Mouse (Mus musculus) Patski (cell line): ENCODE data around the gene Aldob. TPM values are rescaled to one million over a fixed set of nuclear protein-coding genes. Genes with fewer than 3 reads are reported as not detected.

Source experiments
- ATAC-seq: fragments of 100-300 bp; one replicate; pipeline ENCODE4 v1.8.0; 2021
- CTCF ChIA-PET: fragments of 350-600 bp; sonication (Branson Sonifier 250); formaldehyde crosslinking; loops from one replicate; lab custom pipeline; 2022; ENCODE audit warnings: inconsistent platforms; lab: Charles Lee
- POLR2A ChIA-PET: fragments of 350-600 bp; sonication (Branson Sonifier 250); formaldehyde crosslinking; loops from one replicate; lab custom pipeline; 2022; ENCODE audit warnings: antibody characterized with exemption, inconsistent platforms; lab: Charles Lee
- DNase-seq: peaks from one replicate; pipeline ENCODE4 v3.0.0-alpha.2; 2011; ENCODE audit warnings: low read depth, low spot score
- H3K27me3 ChIP-seq: fragments of 371-371 bp; one replicate; pipeline ENCODE4 v1.5.1; 2021
- CTCF ChIP-seq: fragments of 100-300 bp; IDR thresholded peaks from one replicate; pipeline ENCODE4 v1.5.1; 2021
- in situ Hi-C: fragments of 300-500 bp; cut with MboI; formaldehyde crosslinking; loops from 3 replicates; pipeline ENCODE4 v1.11.1; 2018; ENCODE audit warnings: low pct_unique_long_range_greater_than_20kb, mixed read lengths
- polyA plus RNA-seq: library from polyadenylated mRNA; unstranded; gene quantifications from one replicate; pipeline ENCODE4 v1.2.3, GENCODE M21; 2021

Aldob gene
- polyA plus RNA-seq, 1 experiment from 2014 or later: not detected

- CTCF ChIA-PET: no interaction called here
- DNase-seq: no peak
These were observed 43.0 kb downstream of the Aldob start, which contains the start of gene Baat for GRCm38 (mm10) chr4:49506386-49506785. Gene Baat, minus strand, starts transcription at chr4:49506557.

GRCm38 (mm10) chr4:49503563-49503962 is 45.8 kb downstream of the Aldob start:
- DNase-seq: no peak
- TF ChIP-seq CTCF: no peak
- in situ Hi-C loops: no loop called here
- CTCF ChIA-PET: no interaction called here
- POLR2A ChIA-PET: no interaction called here
- no peak for ATAC-seq
- H3K27me3 ChIP-seq: no peaks in the 10 kb centered on the region

More at GRCm38 (mm10) chr4:49506386-49506785, 43.0 kb downstream of the Aldob start, which contains the start of gene Baat:
- in situ Hi-C loops: no loop called here
- H3K27me3 ChIP-seq: no peaks in the 10 kb centered on the region
- no peak for TF ChIP-seq CTCF
- no peak for ATAC-seq
- POLR2A ChIA-PET: no interaction called here

Other genes starting within 250 kb of the Aldob start
- gene Acnat2, start 141.4 kb downstream of the Aldob start, polyA plus RNA-seq: not detected
- not detected for gene Acnat1, start 75.6 kb downstream of the Aldob start, polyA plus RNA-seq
- not detected for gene Baat, start 43.0 kb downstream of the Aldob start, polyA plus RNA-seq
- gene Mrpl50, start 28.5 kb downstream of the Aldob start, polyA plus RNA-seq: 24.8 TPM
- 9.5 TPM for gene Zfp189, start 28.4 kb downstream of the Aldob start, polyA plus RNA-seq
- not detected for gene Tmem246, start 48.3 kb upstream of the Aldob start, polyA plus RNA-seq
- 30.5 TPM for gene Rnf20, start 82.5 kb upstream of the Aldob start, polyA plus RNA-seq
- gene Ppp3r2, start 132.5 kb upstream of the Aldob start, polyA plus RNA-seq: not detected